Mouse (Mus musculus): ENCODE results near the gene Dop1a. TPM values are rescaled to one million over a fixed set of nuclear protein-coding genes. Genes with fewer than 3 reads are reported as not detected.

Dop1a gene
- polyA plus RNA-seq (2014; fragmentation: Illumina TruSeq; extraction: RNeasy Lipid Tissue Mini Kit (QIAGEN cat#74804); ENCODE audit: insufficient read depth, low read depth, low replicate concordance) = 9.8 TPM

GRCm38 (mm10) chr9:86466990-86467870 lies at the start of gene Dop1a:
Gene Dop1a (plus strand): TSS chr9:86467154.

GRCm38 (mm10) chr9:86464151-86465105 lies 2.5 kb upstream of the Dop1a start, which contains the start of gene Ube2cbp:
Gene Ube2cbp (minus strand): TSS chr9:86464950.

GRCm38 (mm10) chr9:86571540-86572135 lies 104.7 kb downstream of the Dop1a start, which contains the start of the genes Pgm3 and Rwdd2a:
Gene Pgm3 (minus strand): TSS chr9:86571842.
Gene Rwdd2a (plus strand): TSS chr9:86571991.

Other genes with a start within 250 kb of the Dop1a start
- 1.0 TPM for gene Ube2cbp, start 2.2 kb upstream of the Dop1a start, polyA plus RNA-seq (2014; fragmentation: Illumina TruSeq; extraction: RNeasy Lipid Tissue Mini Kit (QIAGEN cat#74804); ENCODE audit: insufficient read depth, low read depth, low replicate concordance)
- gene Pgm3, start 104.7 kb downstream of the Dop1a start, polyA plus RNA-seq (2014; fragmentation: Illumina TruSeq; extraction: RNeasy Lipid Tissue Mini Kit (QIAGEN cat#74804); ENCODE audit: insufficient read depth, low read depth, low replicate concordance) = 8.1 TPM
- 2.8 TPM for gene Rwdd2a, start 104.8 kb downstream of the Dop1a start, polyA plus RNA-seq (2014; fragmentation: Illumina TruSeq; extraction: RNeasy Lipid Tissue Mini Kit (QIAGEN cat#74804); ENCODE audit: insufficient read depth, low read depth, low replicate concordance)
- 46.5 TPM for gene Me1, start 228.8 kb downstream of the Dop1a start, polyA plus RNA-seq (2014; fragmentation: Illumina TruSeq; extraction: RNeasy Lipid Tissue Mini Kit (QIAGEN cat#74804); ENCODE audit: insufficient read depth, low read depth, low replicate concordance)

Data from lung, adult 10 weeks (tissue).